Mouse (Mus musculus) induced T-regulatory cell, adult 2 months (primary cell): Measurements from ENCODE around the gene Pgd.
"Not testable (repeated sequence)": the region's sequence is repeated elsewhere in the genome, so short reads cannot be mapped to it uniquely, and the experiment has no call there.

Experiments
- DNase-seq: peaks from one replicate; pipeline ENCODE4 v3.0.0-alpha.2; 2012; ENCODE audit warnings: low read depth

Gene Pgd

DNA sequence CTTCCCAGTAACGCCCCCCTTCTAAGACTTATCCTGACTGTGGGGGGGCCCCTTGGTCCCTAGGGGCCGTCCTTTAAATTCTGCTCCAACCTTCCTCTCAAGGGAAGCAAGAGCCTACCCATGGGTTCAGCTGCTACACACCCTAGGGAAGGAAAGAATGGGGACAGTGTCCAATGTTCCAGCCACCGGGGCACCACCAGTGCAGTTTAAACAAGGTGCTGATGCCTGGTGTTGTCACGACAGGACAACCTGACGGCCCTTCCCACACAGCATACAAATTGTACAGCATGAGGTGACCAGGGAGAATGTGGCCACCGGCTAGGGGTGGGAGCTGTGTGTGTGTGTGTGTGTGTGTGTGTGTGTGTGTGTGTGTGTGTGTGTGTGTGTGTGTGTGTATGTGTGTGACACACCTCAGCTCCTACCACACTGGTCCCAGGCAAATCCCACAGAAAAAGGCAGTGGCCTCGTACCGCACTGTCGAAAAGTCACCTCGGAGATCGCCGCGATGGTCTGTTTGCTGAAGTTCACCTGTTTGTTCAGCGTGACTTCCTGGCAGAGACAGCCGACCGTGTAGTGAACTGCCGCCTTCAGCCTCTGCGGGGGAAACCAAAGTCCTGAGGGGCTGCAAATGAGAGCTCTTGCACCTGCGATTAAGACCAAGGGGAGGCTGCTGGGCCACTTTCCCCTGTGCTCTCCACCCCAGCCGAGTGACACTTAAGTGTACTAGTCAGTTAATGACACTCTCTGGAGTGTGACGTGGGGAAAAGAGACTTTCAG, 34.6 kb downstream of the Pgd start:
- DNase-seq: no peak

DNA sequence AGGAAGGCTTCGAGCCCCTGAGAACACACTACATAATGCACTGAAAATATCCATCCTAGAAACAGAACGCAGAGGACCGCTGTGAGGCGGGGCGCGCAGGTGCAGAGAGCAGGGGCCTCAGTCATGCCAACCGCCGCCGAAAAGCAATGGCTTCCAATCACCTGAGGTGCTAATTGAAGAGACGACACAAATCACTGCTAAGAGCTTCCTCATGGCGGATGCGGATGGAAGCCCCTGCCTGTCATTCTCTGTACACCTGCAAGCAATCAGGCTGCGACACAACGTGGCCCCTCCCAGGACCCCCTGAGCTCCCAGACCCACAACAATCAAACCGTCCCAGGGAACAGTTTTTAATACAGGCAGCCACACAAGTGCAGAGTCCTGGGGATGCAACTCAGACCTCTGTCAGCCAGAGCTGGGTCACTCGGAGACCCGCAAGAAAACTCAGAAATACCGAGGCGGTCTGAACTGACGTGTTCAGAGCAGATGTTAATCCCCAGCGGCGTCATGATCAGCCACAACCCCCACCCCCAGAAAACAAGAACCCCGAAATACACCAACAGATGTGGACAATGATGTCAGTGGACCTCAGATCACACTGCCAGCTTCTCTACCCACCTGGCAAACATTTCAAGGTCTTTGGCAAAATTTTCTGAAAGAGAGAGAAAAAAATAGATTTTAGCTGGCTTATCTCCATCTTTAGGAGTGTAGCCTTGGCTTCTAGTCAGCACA, 35.4 kb downstream of the Pgd start:
- no peak for DNase-seq

GRCm38 (mm10) chr4:149128467-149128866, 38.1 kb downstream of the Pgd start:
- no peak for DNase-seq

- no peak for DNase-seq
Observed at GRCm38 (mm10) chr4:149126663-149127062, 39.9 kb downstream of the Pgd start, which contains the start of gene Cort. TSS of gene Cort (minus strand) at chr4:149126763.

- DNase-seq: no peak
Observed at GRCm38 (mm10) chr4:149126115-149126509, 40.5 kb downstream of the Pgd start.

- DNase-seq: no peak
Observed at GRCm38 (mm10) chr4:149125341-149126114, 41.0 kb downstream of the Pgd start.

DNA sequence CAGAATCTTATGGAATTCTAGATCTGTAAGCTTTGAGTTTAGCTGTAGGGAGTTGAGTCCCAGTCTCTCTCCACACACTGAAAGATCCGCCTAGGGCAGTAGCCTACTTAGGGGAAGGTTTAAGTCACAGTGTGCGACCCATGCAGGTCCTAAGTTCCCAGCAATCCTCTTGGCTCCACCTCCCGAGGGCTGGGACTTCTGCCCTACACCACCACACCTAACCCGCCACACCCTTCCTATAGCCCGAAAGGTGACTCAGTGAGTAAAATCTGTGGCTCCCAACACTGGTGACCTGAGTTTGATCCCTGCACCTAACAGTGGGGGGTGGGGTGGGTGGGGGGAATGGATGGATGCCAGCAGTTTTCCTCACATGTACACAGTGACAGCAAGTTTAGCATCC, 43.1 kb downstream of the Pgd start:
- DNase-seq: no peak

DNA sequence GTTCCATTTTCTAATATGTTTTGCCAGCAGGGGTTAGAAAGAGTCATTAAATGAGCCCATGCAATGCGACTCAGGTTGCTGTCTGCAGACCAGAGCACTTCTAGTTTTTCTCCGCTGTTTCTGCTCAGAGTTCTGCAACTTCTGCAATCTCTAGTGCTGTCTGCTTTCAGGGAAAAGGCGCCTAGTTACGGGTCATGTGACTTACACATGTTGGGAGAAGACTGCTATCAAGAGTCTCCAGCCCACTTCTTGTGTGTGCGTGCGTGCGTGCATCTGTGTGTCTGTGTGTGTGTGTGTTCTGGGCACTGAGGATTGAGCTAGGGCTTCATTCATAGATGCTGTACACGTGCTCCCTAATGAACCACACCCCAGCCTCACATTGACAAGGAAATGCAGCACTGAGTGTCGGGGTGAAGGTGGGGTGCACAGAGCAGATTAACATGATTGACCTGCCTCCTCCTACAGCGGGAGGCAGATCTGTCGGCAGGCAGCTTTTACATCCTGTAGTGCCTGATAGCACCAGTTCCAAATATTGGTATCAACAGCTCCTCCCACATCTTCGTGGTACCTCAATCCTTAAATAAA, 46.5 kb downstream of the Pgd start:
- not testable (repeated sequence) for DNase-seq

GRCm38 (mm10) chr4:149103875-149104561, 62.6 kb downstream of the Pgd start, which contains the start of gene Dffa:
TSS of gene Dffa (plus strand) at chr4:149104146.
- peak; percentile 93 for DNase-seq

- no peak for DNase-seq
Observed at GRCm38 (mm10) chr4:149101456-149101855, 65.1 kb downstream of the Pgd start.

GRCm38 (mm10) chr4:149100449-149100848, 66.1 kb downstream of the Pgd start:
- DNase-seq: not testable (repeated sequence)
